Mouse (Mus musculus): ENCODE results near the gene 4933405O20Rik.

Gene 4933405O20Rik

GRCm38 (mm10) chr7:50598890-50599289, at the start of gene 4933405O20Rik:
4933405O20Rik (plus strand) TSS chr7:50599190.
- DNase-seq (ENCODE audit: low spot score) = no peak

GRCm38 (mm10) chr7:50549572-50549971, 49.4 kb upstream of the 4933405O20Rik start:
- no peak for DNase-seq (ENCODE audit: low spot score)

- DNase-seq (ENCODE audit: low spot score) = no peak
These were observed 47.6 kb upstream of the 4933405O20Rik start for GRCm38 (mm10) chr7:50551426-50551825.

GRCm38 (mm10) chr7:50562708-50563107, 36.3 kb upstream of the 4933405O20Rik start:
- no peak for DNase-seq (ENCODE audit: low spot score)

GRCm38 (mm10) chr7:50573841-50574240, 25.1 kb upstream of the 4933405O20Rik start:
- no peak for DNase-seq (ENCODE audit: low spot score)

- no peak for DNase-seq (ENCODE audit: low spot score)
These were observed 10.2 kb upstream of the 4933405O20Rik start for GRCm38 (mm10) chr7:50588642-50589424.

GRCm38 (mm10) chr7:50614101-50614500, 15.1 kb downstream of the 4933405O20Rik start:
- DNase-seq (ENCODE audit: low spot score) = no peak

- DNase-seq (ENCODE audit: low spot score) = no peak
These were observed 30.2 kb downstream of the 4933405O20Rik start for GRCm38 (mm10) chr7:50629186-50629585.

GRCm38 (mm10) chr7:50633147-50633546, 34.2 kb downstream of the 4933405O20Rik start:
- DNase-seq (ENCODE audit: low spot score) = no peak

All from ovary, postnatal 36 days (tissue).